Mouse (Mus musculus) ES-E14 (cell line): ENCODE results near the gene Cort. TPM values are rescaled to one million over a fixed set of nuclear protein-coding genes. Genes with fewer than 3 reads are reported as not detected.
"Not testable (repeated sequence)": the region's sequence is repeated elsewhere in the genome, so short reads cannot be mapped to it uniquely, and the experiment has no call there.

Experiments
- DNase-seq: peaks from one replicate; pipeline ENCODE4 v3.0.0-alpha.2; 2013; ENCODE audit warnings: low read depth, low spot score
- H3K27ac ChIP-seq: 2 replicates; pipeline ENCODE4 v1.5.1; 2012; ENCODE audit warnings: low read depth, mild to moderate bottlenecking, low read length, moderate library complexity, mixed read lengths; ENCODE audit not compliant: poor library complexity, insufficient read depth, severe bottlenecking
- H3K36me3 ChIP-seq: 2 replicates; pipeline ENCODE4 v1.6.1; 2012; ENCODE audit warnings: mild to moderate bottlenecking, low read length, moderate library complexity, mixed read lengths; ENCODE audit not compliant: control insufficient read depth, poor library complexity, insufficient read depth, severe bottlenecking
- H3K4me1 ChIP-seq, 2 experiments: fragments of 150-350 bp in 1 of 2; sonication (generic) in 1 of 2; 2 replicates each; pipeline ENCODE4 v1.6.1; 2012; ENCODE audit warnings: low read length in 2 of 2, mild to moderate bottlenecking in 1 of 2, mixed read lengths in 1 of 2; ENCODE audit not compliant: control insufficient read depth in 2 of 2, insufficient read depth in 2 of 2, poor library complexity in 1 of 2
- H3K4me3 ChIP-seq, 2 experiments: fragments of 150-350 bp in 1 of 2; sonication (generic) in 1 of 2; 2 replicates each; pipeline ENCODE4 v1.5.1; 2012; ENCODE audit warnings: low read length in 2 of 2, low read depth in 1 of 2, mild to moderate bottlenecking in 1 of 2, mixed read lengths in 1 of 2; ENCODE audit not compliant: insufficient read depth in 1 of 2, poor library complexity in 1 of 2, severe bottlenecking in 1 of 2
- H3K9ac ChIP-seq: 2 replicates; pipeline ENCODE4 v1.6.1; 2012; ENCODE audit warnings: low read depth, mild to moderate bottlenecking, low read length, mixed read lengths; ENCODE audit not compliant: poor library complexity, insufficient read depth, severe bottlenecking
- H3K9me3 ChIP-seq: fragments of 150-350 bp; sonication (generic); 2 replicates; pipeline ENCODE4 v1.6.1; 2012; ENCODE audit warnings: low read depth, mild to moderate bottlenecking, low read length; ENCODE audit not compliant: control insufficient read depth, insufficient read depth
- CHD2 ChIP-seq: IDR thresholded peaks from 2 replicates; pipeline ENCODE4 v1.6.1; 2014; ENCODE audit warnings: mild to moderate bottlenecking, low read depth, low read length, inconsistent platforms
- HCFC1 ChIP-seq: IDR thresholded peaks from 2 replicates; pipeline ENCODE4 v1.6.1; 2012; ENCODE audit warnings: low read length, inconsistent platforms, borderline replicate concordance; ENCODE audit not compliant: insufficient read depth
- MAFK ChIP-seq: IDR thresholded peaks from 2 replicates; pipeline ENCODE4 v1.6.1; 2014; ENCODE audit warnings: mild to moderate bottlenecking, low read depth, low read length, inconsistent platforms; ENCODE audit not compliant: insufficient read depth
- ZC3H11A ChIP-seq: IDR thresholded peaks from 2 replicates; pipeline ENCODE4 v1.6.1; 2012; ENCODE audit warnings: low read depth, mild to moderate bottlenecking, inconsistent platforms, low read length, borderline replicate concordance
- ZNF384 ChIP-seq: IDR thresholded peaks from 2 replicates; pipeline ENCODE4 v1.6.1; 2012; ENCODE audit warnings: low read depth, low read length, inconsistent platforms
- in situ Hi-C, 2 experiments: fragments of 600-800 bp; cut with MboI; formaldehyde crosslinking; loops; one replicate each; pipeline ENCODE4 v1.15.1; 2025; ENCODE audit warnings: low sequenced_read_pairs in 2 of 2, inconsistent platforms in 1 of 2; ENCODE audit not compliant: unreplicated experiment in 2 of 2
- total RNA-seq: library from RNA; depleted of rRNA; stranded (reverse); fragments of 300-350 nt; gene quantifications from 2 replicates; pipeline ENCODE4 v1.2.3, GENCODE M21; 2012

The Cort gene
- total RNA-seq, 1 experiment, result 1.7 TPM

DNA sequence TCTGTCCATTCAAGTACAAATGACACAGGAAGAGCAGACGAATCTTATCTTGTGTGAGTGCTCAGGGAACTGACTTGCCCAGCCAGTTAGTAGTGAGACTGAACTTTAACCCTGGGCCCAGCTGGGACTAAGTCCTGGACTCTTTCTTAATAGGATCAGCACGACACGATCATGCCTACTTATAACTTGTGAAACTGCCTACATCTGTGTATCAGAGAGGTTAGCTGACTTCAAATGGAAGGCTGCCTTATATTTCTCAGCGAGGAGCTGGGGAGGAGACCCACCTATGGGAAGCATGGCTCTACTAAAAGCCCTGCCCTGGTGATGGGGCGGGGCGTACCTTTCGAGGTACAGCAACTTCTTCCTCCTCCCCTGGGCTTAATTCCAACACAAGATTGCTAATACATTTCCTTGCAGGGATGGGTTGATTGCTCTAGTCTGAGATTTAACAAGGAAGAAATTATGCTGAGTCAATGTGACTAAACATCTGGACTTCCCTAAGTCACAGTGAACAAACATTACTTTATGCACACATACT lies 43.9 kb upstream of the Cort start:
- no peak for DNase-seq
- Histone ChIP-seq H3K9ac (no peak overlapping the region; the same call in 1 of the 2 replicates), H3K4me3 (no peak overlapping the region), H3K36me3 (no peaks in the 10 kb centered on the region; the same call in 1 of the 2 replicates), H3K9me3 (no peaks in the 10 kb centered on the region), H3K4me1 (peaks cover 11 to 19% of the 10 kb centered on the region in 2 experiments), H3K27ac (peak overlapping the region; percentile 71)
- in situ Hi-C loops, result no loop called here
- TF ChIP-seq MAFK (peak; percentile 88), HCFC1 (no peak), ZC3H11A (no peak)

DNA sequence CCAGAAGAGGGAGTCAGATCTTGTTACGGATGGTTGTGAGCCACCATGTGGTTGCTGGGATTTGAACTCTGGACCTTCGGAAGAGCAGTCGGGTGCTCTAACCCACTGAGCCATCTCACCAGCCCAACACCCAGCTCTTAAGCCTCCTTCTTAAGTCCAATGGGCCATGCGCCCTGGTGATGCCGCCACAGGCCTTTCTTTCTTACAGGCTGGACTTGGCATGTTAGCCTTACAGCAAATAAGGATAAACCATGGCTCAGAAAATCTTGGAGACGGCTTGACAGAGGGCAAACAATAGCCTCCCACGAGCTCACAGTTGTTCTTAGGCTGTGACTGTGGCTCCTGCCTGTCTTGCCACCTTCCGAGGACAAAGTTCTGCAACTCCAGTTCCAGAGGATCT lies 43.4 kb upstream of the Cort start:
- in situ Hi-C loops, H3K9ac ChIP-seq, DNase-seq, H3K4me3 ChIP-seq, H3K36me3 ChIP-seq, H3K9me3 ChIP-seq: not testable (repeated sequence)
- Histone ChIP-seq H3K27ac (peak overlapping the region; percentile 71), H3K4me1 (peaks cover 11 to 20% of the 10 kb centered on the region in 2 experiments)

DNA sequence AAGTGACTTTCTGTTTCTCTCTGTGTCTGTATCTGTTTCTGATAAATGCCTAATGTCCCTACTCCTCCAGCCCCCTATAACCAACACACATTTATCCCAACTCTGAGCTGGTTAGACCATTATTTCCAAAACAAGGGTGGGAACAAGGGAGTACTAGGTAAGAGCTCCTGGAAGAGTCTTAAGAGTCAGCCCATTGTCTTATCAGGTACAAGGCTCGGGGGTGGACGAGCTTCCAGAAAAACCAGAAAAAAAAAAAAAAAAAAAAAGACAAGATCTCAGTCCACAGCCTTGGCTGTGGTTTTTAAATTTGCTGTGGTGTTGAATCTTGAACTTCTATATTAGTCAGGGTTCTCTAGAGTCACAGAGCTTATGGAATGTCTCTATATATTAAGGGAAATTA lies 41.5 kb upstream of the Cort start:
- Histone ChIP-seq H3K4me1 (peaks cover 13 to 18% of the 10 kb centered on the region in 2 experiments), H3K4me3 (peak overlapping the region; percentile 72 to 85; a peak in 3 of 4 replicates), H3K9me3 (no peaks in the 10 kb centered on the region), H3K27ac (no peak overlapping the region), H3K9ac (no peak overlapping the region), H3K36me3 (peaks cover 7% of the 10 kb centered on the region; the same call in 1 of the 2 replicates)
- DNase-seq, result no peak
- in situ Hi-C loops, result no loop called here
- no peak for TF ChIP-seq ZC3H11A
- TF ChIP-seq HCFC1, result no peak
- TF ChIP-seq ZNF384, result no peak
- TF ChIP-seq MAFK, result no peak
- no peak for TF ChIP-seq CHD2

DNA sequence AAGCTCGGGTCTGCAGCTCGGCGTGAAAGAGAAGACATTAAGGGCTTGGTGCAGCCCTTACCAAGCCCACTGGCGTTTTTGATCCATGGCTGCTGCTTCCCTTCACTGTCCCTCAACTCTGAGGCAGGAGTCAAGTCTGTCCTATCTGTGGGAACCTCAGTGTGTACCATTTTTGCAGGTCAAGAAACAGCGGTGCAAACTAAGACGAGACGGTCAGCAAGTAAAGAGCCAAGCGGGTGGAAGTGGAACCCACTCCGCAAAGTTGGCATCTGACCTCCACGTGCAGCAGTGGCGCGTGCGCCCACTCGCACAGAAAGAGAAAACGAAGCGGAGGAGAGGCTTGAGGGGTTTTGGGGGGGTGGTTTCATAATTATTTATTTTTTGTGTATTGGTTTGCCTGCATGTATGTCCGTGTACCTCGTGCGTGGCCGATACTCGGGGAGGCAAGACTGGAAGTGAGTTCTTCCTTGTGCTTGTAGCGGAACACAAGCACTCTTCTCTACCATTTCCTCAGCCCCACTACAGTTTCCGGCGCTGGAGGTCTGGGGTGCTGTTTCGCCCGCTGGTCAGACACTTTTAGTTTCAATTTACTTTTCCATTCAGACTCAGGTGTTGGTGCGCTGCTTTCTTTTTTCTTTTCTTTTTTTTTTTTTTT lies 40.5 kb upstream of the Cort start:
- peak overlapping the region; percentile 30 for H3K27ac ChIP-seq
- TF ChIP-seq ZNF384 (peak; percentile 86), CHD2 (no peak), ZC3H11A (no peak), MAFK (no peak), HCFC1 (no peak)
- H3K4me3 ChIP-seq, result peak overlapping the region; percentile 72 to 85
- in situ Hi-C loops, result no loop called here
- H3K9me3 ChIP-seq, result no peaks in the 10 kb centered on the region
- peak overlapping the region; percentile 78 for H3K9ac ChIP-seq
- H3K36me3 ChIP-seq, result peaks cover 7% of the 10 kb centered on the region; the same call in 1 of the 2 replicates
- DNase-seq, result no peak
- H3K4me1 ChIP-seq, result peaks cover 11 to 16% of the 10 kb centered on the region in 2 experiments
